Mouse (Mus musculus) right cerebral cortex, adult 2 months (tissue): ENCODE measurements around the gene Sox1.

Source experiments
- DNase-seq, 2 experiments: peaks; one replicate each; pipeline ENCODE4 v3.0.0; 2021 to 2022; ENCODE audit warnings: low spot score in 2 of 2

The Sox1 gene

DNA sequence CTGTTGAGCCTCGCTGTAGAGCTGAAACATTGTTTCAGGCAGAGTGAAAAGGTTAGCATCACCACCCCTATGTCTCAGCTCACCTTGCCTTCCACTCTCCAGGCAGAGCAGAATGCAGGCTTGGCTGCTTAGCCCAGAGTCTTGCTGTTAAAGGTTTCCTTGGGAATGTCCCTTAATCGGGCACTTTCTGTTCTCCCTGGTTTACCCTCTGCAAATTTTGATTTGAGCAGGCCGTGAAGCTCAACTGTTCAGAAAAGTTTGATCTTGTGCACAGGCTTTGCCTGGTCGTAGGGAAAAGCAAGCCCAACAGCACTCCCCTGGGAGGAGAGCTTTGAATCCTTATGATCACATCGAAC lies 6.0 kb upstream of the Sox1 start:
- DNase-seq: no peak

DNA sequence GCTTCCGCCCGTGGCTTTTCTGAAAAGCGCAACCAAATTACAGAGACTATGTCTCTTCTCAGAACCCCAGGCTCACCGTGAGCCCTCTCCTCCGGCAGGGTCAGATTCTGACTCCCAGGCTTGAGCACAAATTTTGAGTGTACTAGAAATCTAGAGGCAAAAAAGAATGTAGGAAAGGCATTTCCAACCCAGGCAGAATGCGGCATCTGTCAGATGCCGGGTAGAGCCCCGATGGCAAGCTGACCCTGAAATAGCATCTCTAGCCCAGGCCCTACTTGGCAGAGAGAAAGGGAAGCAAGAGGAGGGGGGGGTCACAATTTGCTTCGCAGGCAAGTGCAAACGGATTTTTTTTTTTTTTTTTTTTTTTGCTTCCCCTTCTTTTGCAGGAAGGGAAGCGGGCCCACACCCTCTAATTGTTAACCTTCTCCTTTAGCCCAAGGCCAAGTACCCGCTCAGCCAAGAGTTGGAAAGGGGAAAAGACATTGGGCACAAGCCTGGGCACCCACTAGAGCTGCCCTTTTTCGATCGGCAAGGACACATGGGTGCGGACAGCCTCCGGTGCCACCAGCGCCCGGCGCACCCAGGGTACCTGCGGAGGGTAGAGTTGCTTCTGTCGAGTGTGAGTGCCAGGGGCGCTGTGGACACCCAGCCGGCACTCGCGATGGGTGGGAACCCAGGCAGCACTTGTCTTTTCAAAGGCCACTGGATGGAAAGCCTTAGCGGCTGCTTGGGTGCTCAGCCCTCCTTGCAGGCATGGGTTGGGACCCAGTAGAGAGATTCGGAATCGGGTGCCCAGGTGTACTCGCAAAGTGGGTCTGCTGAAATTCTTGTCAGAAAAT lies 5.1 kb upstream of the Sox1 start:
- no peak for DNase-seq

DNA sequence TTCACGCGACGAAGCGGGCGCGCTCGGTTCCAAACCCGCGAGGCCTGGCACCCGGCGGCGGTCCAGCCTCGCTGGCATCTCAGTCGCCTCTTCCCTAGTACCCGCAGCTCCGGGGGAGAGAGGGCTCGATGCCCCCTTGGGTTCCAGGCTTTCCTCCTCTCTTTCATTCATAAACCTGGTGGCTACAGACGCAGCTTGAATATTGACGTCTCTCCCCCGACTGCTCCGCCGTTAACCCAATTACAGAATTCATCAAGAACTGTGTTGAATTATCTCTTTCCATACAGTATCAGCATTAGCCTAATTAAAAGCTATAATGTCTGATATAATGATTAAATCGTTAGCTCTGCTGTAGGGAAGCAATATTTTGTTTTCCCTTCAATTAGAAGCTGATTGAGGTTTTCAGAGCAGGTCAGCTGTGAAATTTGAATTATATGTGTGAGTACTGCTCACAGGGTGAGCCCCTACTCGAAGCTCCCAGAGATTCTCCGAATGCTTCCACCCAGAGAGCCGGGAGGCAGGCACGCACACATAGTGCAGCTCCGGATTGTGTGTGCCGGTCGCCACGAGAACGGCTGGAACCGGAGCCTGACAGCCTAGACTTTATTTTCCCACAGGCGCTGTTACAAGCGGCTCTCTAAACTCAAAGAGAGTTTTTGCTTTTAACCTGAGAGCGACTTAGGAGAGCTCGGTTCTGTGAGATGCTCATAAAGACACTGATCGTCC lies 4.3 kb upstream of the Sox1 start:
- DNase-seq: no peak

DNA sequence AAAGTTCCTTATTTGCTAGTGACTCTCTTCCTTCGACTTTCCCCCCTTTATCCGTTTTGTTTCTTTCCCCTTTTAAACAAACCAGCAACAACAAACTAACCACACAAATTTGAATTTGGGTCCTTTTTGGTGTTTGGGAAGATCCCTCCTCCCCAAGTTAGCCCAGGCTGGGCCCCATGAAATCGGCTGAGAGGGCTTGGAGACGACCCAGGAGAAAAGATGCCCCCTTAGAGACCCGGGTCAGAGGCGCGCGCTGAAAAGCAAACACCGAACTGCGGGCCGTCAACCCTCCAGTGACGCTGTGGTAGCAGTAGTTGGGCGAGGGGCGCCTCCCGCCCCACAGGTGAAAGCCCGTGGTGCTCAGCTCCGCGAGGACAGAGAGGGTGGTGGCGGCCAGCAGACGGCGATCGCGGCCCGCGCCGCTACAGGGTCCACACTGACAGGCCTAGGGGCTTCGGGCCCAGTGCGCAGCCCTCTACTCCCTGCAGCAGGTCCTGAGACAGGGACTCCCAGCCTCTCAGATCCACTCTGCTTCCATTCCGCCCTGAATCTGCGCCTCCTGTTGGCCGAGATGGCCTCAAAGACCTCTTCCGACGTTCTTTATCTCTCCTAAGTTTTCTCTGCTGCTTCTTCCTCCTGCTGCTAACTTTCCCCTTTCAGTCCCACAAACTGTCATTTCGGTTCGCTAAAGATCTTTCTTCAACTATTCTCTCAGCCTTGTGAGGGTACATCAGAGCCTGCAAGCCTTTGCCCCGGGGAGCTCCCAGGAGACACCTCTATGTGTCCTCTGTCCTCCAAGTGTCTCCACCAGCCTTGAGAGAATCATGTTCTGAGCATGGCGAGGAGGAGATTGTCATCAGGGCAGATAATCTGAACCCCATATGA lies 3.5 kb upstream of the Sox1 start:
- no peak for DNase-seq

DNA sequence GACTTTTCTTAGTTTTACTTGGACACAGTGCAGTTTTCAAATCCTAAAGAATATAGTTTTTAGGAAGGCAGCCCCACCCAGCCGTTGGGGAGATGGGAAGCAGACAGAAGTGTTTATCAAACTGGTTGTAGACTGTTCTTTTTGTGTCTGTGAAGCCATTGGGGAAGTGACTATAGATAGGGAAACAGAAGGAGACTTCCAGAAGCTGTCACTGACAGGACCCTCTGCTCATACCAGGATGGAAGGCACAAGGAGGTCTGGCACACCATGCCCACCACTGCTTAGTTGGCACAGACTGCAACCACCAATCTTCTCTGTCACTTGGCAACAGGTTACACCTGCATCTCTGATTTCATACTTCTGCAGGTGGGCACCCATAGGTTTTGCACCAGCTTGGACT lies 2.3 kb upstream of the Sox1 start:
- no peak for DNase-seq

DNA sequence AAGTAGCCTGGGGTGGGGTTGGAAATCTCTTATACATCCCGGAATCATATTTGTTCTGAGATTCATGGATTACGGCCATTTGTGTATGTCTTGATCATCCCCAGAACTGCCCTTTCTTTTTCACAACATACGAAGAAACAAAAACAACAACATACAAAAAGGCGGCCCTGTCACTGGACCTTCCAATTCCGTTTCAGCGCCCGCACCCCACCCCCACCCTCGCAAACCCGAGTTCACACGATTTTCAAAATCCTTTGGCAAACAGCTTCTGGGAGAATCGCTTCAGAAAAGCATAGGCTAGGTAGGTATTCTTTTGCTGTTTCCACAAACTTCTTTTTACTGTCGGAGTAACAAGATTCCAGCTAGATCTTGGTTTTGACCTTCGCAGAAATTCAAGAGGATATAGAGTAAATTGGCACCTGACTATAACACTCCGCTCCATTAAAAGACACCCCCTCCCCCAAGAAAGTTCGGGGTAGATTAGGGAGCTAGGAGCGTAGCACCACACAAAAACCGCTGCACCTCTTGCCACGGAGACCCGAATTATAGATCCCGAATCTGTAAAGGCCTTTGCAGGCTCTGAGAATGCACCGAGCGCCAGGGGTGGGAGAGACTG lies 602 bp upstream of the Sox1 start:
- DNase-seq: no peak

DNA sequence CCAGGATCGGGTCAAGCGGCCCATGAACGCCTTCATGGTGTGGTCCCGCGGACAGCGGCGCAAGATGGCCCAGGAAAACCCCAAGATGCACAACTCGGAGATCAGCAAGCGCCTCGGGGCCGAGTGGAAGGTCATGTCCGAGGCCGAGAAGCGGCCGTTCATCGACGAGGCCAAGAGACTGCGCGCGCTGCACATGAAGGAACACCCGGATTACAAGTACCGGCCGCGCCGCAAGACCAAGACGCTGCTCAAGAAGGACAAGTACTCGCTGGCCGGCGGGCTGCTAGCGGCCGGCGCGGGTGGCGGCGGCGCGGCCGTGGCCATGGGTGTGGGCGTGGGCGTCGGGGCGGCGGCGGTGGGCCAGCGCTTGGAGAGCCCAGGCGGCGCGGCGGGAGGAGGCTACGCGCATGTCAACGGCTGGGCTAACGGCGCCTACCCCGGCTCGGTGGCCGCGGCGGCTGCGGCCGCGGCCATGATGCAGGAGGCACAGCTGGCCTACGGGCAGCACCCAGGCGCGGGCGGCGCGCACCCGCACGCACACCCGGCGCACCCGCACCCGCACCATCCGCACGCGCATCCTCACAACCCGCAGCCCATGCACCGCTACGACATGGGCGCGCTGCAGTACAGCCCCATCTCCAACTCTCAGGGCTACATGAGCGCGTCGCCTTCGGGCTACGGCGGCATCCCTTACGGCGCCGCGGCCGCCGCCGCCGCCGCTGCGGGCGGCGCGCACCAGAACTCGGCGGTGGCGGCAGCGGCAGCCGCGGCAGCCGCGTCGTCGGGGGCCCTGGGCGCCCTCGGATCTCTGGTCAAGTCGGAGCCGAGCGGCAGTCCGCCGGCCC lies 1.6 kb downstream of the Sox1 start:
- no peak for DNase-seq

DNA sequence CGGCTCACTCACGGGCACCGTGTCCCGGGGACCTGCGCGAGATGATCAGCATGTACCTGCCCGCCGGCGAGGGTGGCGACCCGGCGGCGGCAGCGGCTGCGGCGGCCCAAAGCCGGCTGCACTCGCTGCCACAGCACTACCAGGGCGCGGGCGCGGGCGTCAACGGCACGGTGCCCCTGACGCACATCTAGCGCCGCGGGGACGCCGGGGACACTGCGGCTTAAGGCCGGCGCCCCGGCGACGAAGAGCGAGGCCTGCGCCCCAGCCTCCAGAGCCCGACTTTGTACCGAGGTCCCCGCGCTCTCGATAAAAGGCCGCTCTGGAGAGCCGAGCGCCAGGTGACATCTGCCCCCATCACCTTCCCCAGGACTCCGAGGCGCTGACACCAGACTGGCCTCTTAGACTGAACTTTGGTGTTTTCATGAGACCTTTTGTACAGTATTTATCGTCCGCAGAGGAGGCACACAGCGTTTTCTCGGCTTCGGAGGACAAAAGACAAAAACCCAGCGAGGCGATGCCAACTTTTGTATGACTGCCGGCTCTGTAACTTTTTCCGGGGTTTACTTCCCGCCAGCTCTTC lies 2.3 kb downstream of the Sox1 start:
- DNase-seq: no peak

DNA sequence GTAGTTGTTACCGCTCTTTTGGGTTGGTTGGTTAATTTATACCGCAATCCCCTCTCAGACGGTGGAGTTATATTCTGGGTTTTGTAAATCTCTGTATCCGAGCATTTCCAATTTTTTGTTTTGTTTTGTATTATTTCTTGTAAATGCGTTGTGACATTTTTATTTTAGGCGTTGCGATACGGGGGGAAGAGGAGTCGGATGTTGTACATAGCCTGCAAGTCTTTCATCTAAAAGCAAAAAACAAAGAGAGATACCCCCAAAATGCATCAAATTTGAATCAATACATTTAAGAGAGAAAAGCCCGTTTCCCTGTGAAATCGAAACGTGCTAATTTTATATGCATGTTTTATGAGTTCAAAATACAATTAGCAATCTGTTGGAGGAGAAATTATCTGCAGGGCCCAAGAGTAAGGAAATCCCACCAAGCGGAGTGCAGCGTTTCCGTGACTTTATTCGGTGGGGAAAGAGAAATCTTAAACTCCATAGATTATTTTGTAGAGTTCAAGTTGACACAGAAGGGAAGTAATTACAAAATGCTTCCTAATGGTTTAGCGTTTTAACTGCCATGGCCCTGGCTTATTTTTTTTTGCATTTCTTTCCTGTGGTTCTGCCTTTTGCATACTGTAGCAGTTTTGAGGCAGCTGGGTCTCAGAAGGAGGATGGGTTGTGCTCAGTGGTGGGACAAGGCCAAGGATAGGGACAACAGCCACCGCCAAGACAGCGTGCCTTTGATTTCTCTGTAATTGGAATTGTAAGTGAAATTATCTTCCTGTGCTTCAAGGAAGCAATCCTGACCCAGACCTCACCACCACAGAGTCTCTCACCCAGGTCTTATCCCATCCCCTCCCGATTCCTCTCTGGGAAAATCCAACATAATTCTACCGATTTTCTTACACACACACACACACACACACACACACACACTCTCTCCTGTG lies 3.2 kb downstream of the Sox1 start:
- DNase-seq: no peak

DNA sequence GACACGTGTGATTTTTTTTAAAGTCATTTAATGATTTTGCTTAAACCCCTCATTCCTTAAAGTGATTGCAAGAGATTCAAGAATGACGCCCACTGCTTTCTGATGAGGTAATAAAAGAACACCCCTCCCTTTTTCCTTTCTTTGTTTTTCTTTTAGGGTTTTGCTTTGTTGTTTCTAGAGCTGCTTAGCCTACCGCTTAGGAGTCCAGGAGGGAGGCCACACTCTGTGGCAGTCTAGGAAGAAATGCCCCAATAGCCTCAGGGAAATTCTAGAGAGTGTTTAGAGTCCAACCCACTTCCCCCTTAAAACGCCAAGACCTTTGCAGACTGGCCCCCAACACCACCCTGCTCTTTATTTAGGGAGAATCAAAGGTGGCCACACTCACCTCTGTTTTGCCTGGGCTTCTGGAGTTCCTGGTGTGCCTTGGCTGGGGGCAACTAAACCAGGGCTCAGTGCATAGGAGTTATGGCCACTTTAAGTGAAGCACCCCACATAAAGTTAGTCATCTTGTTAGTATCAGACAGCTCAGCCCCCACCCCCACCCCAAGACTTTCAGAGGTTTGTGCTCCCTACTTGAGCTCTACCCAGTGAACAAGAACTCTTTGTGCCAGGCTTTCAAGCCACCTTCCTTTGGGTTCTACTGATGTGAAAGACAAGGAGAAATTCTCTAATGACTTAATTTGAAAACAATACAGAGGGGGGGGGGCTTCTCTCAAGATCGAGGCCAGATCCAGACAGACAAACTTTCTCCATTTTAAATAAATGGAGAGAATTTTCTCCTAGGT lies 4.5 kb downstream of the Sox1 start:
- no peak for DNase-seq

DNA sequence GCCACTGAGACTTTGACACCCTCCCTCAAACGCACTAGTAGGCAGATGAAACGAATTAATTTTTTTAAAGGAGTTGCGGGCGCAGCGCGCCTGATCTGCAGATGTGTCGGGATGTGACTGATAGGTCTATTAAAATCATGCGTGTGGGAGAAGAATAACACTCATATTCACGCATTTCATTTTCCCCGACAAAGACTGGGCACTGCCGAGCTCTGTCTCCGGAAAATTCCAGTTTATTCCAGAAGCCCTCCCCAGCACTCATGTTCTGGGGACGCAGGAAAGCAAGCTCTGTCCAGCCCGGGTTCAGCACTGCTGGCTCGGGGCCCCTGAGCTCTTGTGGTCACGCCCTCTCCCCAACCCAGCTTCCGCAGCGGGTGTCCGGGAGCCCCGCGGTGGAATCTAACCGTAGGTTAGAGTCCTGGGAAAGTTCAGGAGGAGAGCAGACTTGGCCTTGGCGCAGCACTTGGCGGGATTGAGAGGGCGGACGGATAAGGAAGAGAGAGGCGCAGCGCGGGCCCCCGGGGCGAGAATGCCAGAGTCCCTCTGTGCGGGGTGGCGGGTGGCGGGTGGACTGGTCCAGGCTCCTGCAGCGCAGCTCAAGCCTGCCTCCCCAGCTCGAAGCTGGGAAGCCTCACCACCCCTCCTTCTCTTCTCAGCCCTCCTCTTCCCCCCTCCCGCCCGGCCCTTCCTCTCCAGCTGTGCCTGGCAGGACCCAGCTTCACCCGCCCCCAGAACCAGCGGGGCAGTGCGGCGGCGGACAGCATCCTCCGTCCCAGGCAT lies 5.7 kb downstream of the Sox1 start:
- no peak for DNase-seq

DNA sequence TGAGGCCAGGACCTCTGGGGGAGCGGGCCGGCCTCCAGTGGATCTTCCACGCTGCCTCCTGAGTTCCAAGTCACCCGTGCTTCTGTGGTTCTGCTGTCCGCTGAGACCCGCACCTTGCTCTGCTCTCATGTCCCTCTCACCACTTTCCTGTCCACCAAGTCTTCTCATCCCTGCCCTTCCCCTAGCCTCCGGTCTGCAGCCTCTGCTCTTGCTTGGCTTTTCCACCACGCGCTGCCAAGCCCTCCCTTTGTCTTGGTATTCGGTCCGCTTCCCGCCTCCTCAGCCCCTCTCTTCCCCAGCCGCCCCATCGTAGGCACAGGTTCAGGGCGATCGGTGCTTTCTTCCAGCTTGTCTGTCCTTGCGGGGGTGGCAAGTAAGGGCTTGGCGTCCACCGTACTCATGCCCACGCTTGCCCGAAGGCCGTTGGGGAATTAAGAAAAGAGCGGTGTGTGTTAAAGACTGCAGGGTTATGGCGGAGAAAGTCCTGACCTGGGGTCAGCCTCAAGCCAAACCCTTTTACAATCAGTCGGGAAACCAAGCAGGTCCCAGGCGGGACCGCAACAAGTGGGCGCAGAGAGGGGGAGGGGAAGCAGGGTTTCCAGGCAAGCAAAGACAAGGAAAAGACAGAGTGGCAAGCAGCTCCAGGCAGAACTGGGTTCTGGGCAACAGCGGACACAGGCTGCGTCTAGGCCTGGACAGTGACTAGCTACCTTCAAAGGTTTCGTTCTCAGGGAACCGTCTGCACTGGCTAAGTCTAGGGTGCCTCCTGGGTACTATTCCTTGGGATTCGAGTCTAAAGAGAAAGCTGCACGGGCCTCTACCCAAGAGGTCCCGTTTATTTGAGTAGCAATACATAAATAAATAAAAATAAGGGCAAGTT lies 6.5 kb downstream of the Sox1 start:
- DNase-seq: no peak

DNA sequence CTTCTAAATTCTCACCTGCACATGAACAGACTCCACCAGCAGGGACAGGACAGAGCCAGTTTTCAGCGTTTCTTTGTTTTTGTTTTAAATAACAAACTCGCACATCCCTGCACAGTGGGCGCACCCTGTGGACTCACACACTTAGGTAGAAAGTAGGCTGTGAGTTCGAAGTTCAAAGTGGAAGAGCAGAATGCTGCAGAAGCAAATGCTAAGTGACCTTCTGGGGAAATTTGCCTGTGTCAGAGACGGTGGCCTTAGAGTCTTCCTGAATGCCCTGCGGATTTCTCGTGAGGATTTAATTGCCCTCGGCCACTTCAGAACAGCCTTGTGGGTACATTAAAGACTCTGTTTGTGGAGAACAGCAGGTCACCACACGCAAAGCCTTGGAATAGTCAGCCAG lies 7.6 kb downstream of the Sox1 start:
- no peak for DNase-seq

DNA sequence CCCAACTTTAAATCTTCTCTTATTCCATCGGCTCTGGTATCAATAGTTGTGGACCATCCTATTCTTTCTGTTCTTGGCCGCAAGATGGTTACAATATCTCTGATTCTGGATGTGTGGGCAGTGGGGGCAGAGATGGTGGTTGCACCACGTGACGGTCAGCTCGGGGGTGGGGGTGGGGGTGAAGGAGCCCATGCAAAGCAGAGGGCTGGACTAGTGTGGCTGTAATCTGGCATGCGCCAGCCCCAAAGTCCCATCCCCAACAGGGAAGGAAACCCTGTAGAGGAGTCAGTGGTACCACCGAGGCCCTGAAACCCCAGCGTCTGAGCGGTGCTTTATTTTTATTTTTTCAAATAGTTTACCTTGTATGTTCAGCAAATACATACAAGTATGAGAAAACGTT lies 12.9 kb downstream of the Sox1 start:
- DNase-seq: no peak

DNA sequence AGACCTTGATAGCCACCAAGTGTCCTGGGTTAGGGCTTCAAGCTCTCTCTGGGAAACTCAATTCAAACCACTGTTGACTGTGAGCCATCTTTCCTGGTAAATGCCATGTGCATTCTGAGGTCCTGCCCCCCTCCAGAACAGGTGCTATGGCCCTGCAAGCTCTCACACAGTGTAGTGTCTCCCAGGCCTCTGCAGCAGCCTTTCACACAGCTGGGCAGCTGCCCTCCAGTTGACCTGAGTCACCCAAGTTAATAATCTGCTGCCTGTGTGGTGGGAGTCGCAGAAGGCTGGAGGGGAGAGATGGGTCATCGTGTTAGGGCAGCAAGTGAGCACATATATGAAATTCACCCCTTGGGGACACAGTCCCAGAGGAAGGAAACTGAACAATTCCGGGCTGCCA lies 14.9 kb downstream of the Sox1 start:
- no peak for DNase-seq

DNA sequence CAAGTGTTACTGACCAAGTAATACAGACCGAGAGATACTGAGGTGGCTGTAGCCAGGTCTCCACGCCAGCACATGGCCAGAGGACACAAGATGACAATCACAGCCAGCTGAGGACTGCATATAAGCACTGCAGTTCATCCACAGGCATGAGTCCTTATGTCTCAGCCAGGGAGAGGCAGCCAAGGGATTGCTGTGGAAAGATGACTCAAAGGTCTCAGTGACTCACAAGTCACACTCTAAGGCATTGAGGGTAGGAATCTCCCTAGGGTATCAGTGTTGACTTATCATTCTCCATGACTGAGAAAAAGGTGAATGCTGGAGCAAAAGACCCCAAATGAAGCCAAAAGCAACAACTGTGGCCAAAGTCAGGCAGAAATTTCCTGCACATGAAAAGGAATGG lies 22.0 kb downstream of the Sox1 start:
- DNase-seq: no peak

DNA sequence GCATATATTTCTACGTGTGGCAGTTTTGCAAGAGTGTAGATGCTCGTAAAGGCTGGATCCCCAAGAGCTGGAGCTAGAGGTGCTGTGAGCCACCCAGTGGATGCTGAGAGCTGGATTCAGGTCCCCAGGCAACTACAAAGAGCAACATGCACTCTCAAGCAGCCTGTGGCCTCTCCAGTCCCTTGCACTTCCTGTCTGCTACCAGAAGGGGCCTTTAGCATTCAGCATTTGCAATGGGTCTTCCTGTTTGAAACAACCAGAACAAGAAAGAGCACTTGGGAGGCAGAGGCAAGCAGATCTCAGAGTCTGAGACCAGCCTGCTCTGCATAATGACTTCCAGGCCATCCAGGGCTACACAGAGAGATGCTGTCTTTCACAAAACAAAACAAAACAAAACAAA lies 25.4 kb downstream of the Sox1 start:
- DNase-seq: no peak
